Mouse (Mus musculus) bone marrow, adult 2 months (tissue): ENCODE measurements around the gene Abhd15.

ENCODE experiments used
- CTCF ChIP-seq: fragments of 200-500 bp; IDR thresholded peaks from 2 replicates; pipeline ENCODE4 v1.5.1; 2011; ENCODE audit warnings: low read length, control low read depth; ENCODE audit not compliant: control insufficient read depth, insufficient read depth
- POLR2A ChIP-seq: fragments of 200-500 bp; IDR thresholded peaks from 2 replicates; pipeline ENCODE4 v1.6.1; 2011; ENCODE audit warnings: low read depth, mild to moderate bottlenecking, control low read depth, low read length, borderline replicate concordance; ENCODE audit not compliant: control insufficient read depth

DNA sequence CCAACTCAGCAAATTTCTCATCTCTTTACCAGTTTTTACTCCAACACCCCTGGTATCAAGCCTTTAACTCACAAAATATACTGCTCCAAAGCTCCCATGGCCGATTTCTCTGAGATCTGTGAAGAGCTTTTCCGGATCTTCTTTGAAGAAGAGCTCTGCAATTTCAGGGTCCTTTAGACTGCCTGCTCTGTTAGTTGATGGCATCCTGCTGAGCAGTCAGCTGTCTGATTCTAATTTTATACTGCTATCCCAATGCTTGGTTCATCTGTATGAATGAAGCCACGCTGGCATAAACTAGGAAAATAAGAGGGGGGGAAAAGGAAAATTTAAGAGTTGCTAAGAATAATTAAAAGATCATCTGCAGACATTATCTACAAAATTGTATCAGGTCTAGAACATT lies 70.3 kb downstream of the Abhd15 start:
- TF ChIP-seq CTCF (no peak), POLR2A (no peak)
